Mouse (Mus musculus) MEL (cell line): Measurements from ENCODE around the gene Sec22b. TPM values are rescaled to one million over a fixed set of nuclear protein-coding genes. Genes with fewer than 3 reads are reported as not detected.

ENCODE experiments used
- DNase-seq: peaks from one replicate; pipeline ENCODE4 v3.0.0; 2011; ENCODE audit warnings: low read depth, low spot score
- H3K27ac ChIP-seq: 2 replicates; pipeline ENCODE4 v1.5.1; 2012; ENCODE audit warnings: low read depth, mild to moderate bottlenecking, control low read depth, low read length, moderate library complexity; ENCODE audit not compliant: control insufficient read depth
- H3K27me3 ChIP-seq, 2 experiments: fragments of 150-350 bp in 1 of 2; sonication (generic) in 1 of 2; 2 replicates each; pipeline ENCODE4 v1.6.1; 2012; ENCODE audit warnings: low read length in 2 of 2, mild to moderate bottlenecking in 2 of 2, improper control_type of control experiment in 1 of 2, moderate library complexity in 1 of 2; ENCODE audit not compliant: insufficient read depth in 2 of 2, control insufficient read depth in 1 of 2
- H3K36me3 ChIP-seq, 2 experiments: 2 replicates each; pipeline ENCODE4 v1.6.1; 2012 to 2014; ENCODE audit warnings: low read length in 2 of 2, improper control_type of control experiment in 1 of 2, inconsistent platforms in 1 of 2, mild to moderate bottlenecking in 1 of 2; ENCODE audit not compliant: insufficient read depth in 2 of 2, control insufficient read depth in 1 of 2
- H3K4me1 ChIP-seq, 2 experiments: fragments of 150-350 bp in 1 of 2; sonication (generic) in 1 of 2; 2 replicates each; pipeline ENCODE4 v1.6.1; 2012; ENCODE audit warnings: low read length in 2 of 2, improper control_type of control experiment in 1 of 2, mild to moderate bottlenecking in 1 of 2; ENCODE audit not compliant: insufficient read depth in 2 of 2, control insufficient read depth in 1 of 2
- H3K4me3 ChIP-seq, 2 experiments: fragments of 150-350 bp in 1 of 2; sonication (generic) in 1 of 2; 2 replicates each; pipeline ENCODE4 v1.5.1; 2012; ENCODE audit warnings: low read depth in 2 of 2, low read length in 2 of 2, mild to moderate bottlenecking in 2 of 2, moderate library complexity in 2 of 2, control low read depth in 1 of 2, improper control_type of control experiment in 1 of 2; ENCODE audit not compliant: control insufficient read depth in 1 of 2, insufficient read depth in 1 of 2
- H3K79me2 ChIP-seq: 2 replicates; pipeline ENCODE4 v1.6.1; 2012; ENCODE audit warnings: mild to moderate bottlenecking, low read length, moderate library complexity; ENCODE audit not compliant: control insufficient read depth, poor library complexity, insufficient read depth
- H3K9ac ChIP-seq: 2 replicates; pipeline ENCODE4 v1.6.1; 2012; ENCODE audit warnings: low read depth, mild to moderate bottlenecking, control low read depth, low read length, moderate library complexity; ENCODE audit not compliant: control insufficient read depth, poor library complexity, severe bottlenecking
- H3K9me3 ChIP-seq: fragments of 150-350 bp; sonication (generic); replicated peaks from 2 replicates; pipeline ENCODE4 v1.6.1; 2012; ENCODE audit warnings: mild to moderate bottlenecking, low read length, improper control_type of control experiment, moderate library complexity; ENCODE audit not compliant: insufficient read depth
- CTCF ChIP-seq, 3 experiments: IDR thresholded peaks in 2 of 3; conservative IDR thresholded peaks in 1 of 3; 2 replicates each; pipeline ENCODE4 v1.5.1; 2011 to 2012; ENCODE audit warnings: low read length in 3 of 3, low read depth in 2 of 3, mild to moderate bottlenecking in 2 of 3, improper control_type of control experiment in 1 of 3, inconsistent platforms in 1 of 3, mixed read lengths in 1 of 3, moderate library complexity in 1 of 3; ENCODE audit not compliant: control insufficient read depth in 1 of 3, insufficient read depth in 1 of 3, poor library complexity in 1 of 3, severe bottlenecking in 1 of 3
- E2F4 ChIP-seq: IDR thresholded peaks from 2 replicates; pipeline ENCODE4 v1.6.1; 2011; ENCODE audit warnings: low read depth, low read length, improper control_type of control experiment, borderline replicate concordance
- ELF1 ChIP-seq: IDR thresholded peaks from 2 replicates; pipeline ENCODE4 v1.6.1; 2014; ENCODE audit warnings: low read depth, mild to moderate bottlenecking, inconsistent platforms, low read length, improper control_type of control experiment, moderate library complexity
- EP300 ChIP-seq, 2 experiments: IDR thresholded peaks; 2 replicates each; pipeline ENCODE4 v1.6.1; 2011; ENCODE audit warnings: improper control_type of control experiment in 2 of 2, low read length in 2 of 2, low read depth in 1 of 2, mild to moderate bottlenecking in 1 of 2
- ETS1 ChIP-seq: IDR thresholded peaks from 2 replicates; pipeline ENCODE4 v1.6.1; 2012; ENCODE audit warnings: low read depth, mild to moderate bottlenecking, inconsistent platforms, low read length, improper control_type of control experiment, moderate library complexity
- GATA1 ChIP-seq: IDR thresholded peaks from 2 replicates; pipeline ENCODE4 v1.6.1; 2011; ENCODE audit warnings: low read depth, low read length, improper control_type of control experiment
- MAX ChIP-seq: IDR thresholded peaks from 2 replicates; pipeline ENCODE4 v1.6.1; 2011; ENCODE audit warnings: low read length, improper control_type of control experiment
- MAZ ChIP-seq: IDR thresholded peaks from 2 replicates; pipeline ENCODE4 v1.6.1; 2012; ENCODE audit warnings: low read depth, mild to moderate bottlenecking, inconsistent platforms, low read length, improper control_type of control experiment
- MEF2A ChIP-seq: IDR thresholded peaks from 2 replicates; pipeline ENCODE4 v1.6.1; 2014; ENCODE audit warnings: low read depth, mild to moderate bottlenecking, inconsistent platforms, low read length, improper control_type of control experiment; ENCODE audit not compliant: poor library complexity, insufficient replicate concordance, severe bottlenecking; ENCODE audit errors: extremely low read depth
- MYC ChIP-seq: IDR thresholded peaks from 2 replicates; pipeline ENCODE4 v1.6.1; 2011; ENCODE audit warnings: low read depth, mild to moderate bottlenecking, low read length, improper control_type of control experiment, moderate library complexity
- NRF1 ChIP-seq: IDR thresholded peaks from 2 replicates; pipeline ENCODE4 v1.6.1; 2014; ENCODE audit warnings: low read depth, mild to moderate bottlenecking, inconsistent platforms, low read length, improper control_type of control experiment, moderate library complexity; ENCODE audit not compliant: poor library complexity, insufficient read depth, severe bottlenecking
- POLR2AphosphoS5 ChIP-seq: IDR thresholded peaks from 2 replicates; pipeline ENCODE4 v1.6.1; 2012; ENCODE audit warnings: low read depth, borderline replicate concordance, mild to moderate bottlenecking, inconsistent platforms, low read length, moderate library complexity, mixed read lengths
- RCOR1 ChIP-seq: IDR thresholded peaks from 2 replicates; pipeline ENCODE4 v1.6.1; 2012; ENCODE audit warnings: low read depth, mild to moderate bottlenecking, inconsistent platforms, low read length, improper control_type of control experiment
- TBP ChIP-seq: IDR thresholded peaks from 2 replicates; pipeline ENCODE4 v1.8.0; 2011; ENCODE audit warnings: low read depth, low read length, improper control_type of control experiment
- TCF12 ChIP-seq: IDR thresholded peaks from 2 replicates; pipeline ENCODE4 v1.6.1; 2014; ENCODE audit warnings: low read depth, mild to moderate bottlenecking, inconsistent platforms, low read length, improper control_type of control experiment, moderate library complexity
- USF1 ChIP-seq: IDR thresholded peaks from 2 replicates; pipeline ENCODE4 v1.6.1; 2014; ENCODE audit warnings: low read depth, mild to moderate bottlenecking, inconsistent platforms, low read length, improper control_type of control experiment, moderate library complexity
- ZKSCAN1 ChIP-seq: IDR thresholded peaks from 2 replicates; pipeline ENCODE4 v1.6.1; 2012; ENCODE audit warnings: low read depth, mild to moderate bottlenecking, inconsistent platforms, low read length, improper control_type of control experiment, moderate library complexity
- ZMIZ1 ChIP-seq: IDR thresholded peaks from 2 replicates; pipeline ENCODE4 v1.6.1; 2012; ENCODE audit warnings: low read depth, mild to moderate bottlenecking, inconsistent platforms, low read length, improper control_type of control experiment, moderate library complexity
- polyA plus RNA-seq, 2 experiments: library from polyadenylated mRNA; stranded (reverse) in 1 of 2; unstranded in 1 of 2; fragments of >175 nt in 1 of 2; fragments of >200 nt in 1 of 2; gene quantifications; 2 replicates each; pipeline versions ENCODE4 v1.2.1 to v1.2.4; 2012; ENCODE audit warnings: low replicate concordance in 2 of 2, low read depth in 1 of 2; ENCODE audit not compliant: insufficient read length in 2 of 2, insufficient read depth in 1 of 2, missing spikeins in 1 of 2
- total RNA-seq: library from RNA; depleted of rRNA; stranded (reverse); fragments of 300-350 nt; gene quantifications from 2 replicates; pipeline ENCODE4 v1.2.3, GENCODE M21; 2012

Sec22b gene
- total and polyA plus RNA-seq, 3 experiments, result 36.8 to 43.3 TPM; not detected in 1

- no peaks in the 10 kb centered on the region for H3K9me3 ChIP-seq
- H3K27me3 ChIP-seq, result no peaks in the 10 kb centered on the region
- no peak overlapping the region for H3K27ac ChIP-seq
- DNase-seq, result peak; percentile 74
- H3K9ac ChIP-seq, result no peak overlapping the region
- peaks cover 5 to 24% of the 10 kb centered on the region in 2 experiments for H3K4me1 ChIP-seq
- H3K79me2 ChIP-seq, result no peaks in the 10 kb centered on the region
- TF ChIP-seq USF1, result peak; percentile 66; the same call in 1 of the 2 replicates
- TF ChIP-seq MAX, result peak; percentile 76
- TF ChIP-seq TBP, result no peak
- no peak for TF ChIP-seq TCF12
- no peak for TF ChIP-seq POLR2AphosphoS5
- TF ChIP-seq GATA1, result no peak
- peak; percentile 46; the same call in 1 of the 2 replicates for TF ChIP-seq MYC
- H3K4me3 ChIP-seq, result no peak overlapping the region
- peaks cover 0 to 15% of the 10 kb centered on the region in 2 experiments; a peak in 2 of 4 replicates for H3K36me3 ChIP-seq
These were observed 66.6 kb downstream of the Sec22b start for GRCm38 (mm10) chr3:97967627-97968026.

- H3K79me2 ChIP-seq, result no peaks in the 10 kb centered on the region
- peaks cover 0 to 15% of the 10 kb centered on the region in 2 experiments; a peak in 2 of 4 replicates for H3K36me3 ChIP-seq
- TF ChIP-seq TCF12 (peak; percentile 71), MEF2A (no peak), EP300 (IDR thresholded peaks at IDR 0.05; ENCODE audit: low read depth in 1 of 2, low read length in 2 of 2) (peak; percentile 70 to 76), ETS1 (0 out of 2 replicates have a peak, but pooled peaks have one; percentile 16), ZMIZ1 (no peak), RCOR1 (peak; percentile 58; the same call in 1 of the 2 replicates), GATA1 (peak; percentile 85), ELF1 (no peak)
- H3K27me3 ChIP-seq, result no peaks in the 10 kb centered on the region
- DNase-seq, result peak; percentile 54
- no peaks in the 10 kb centered on the region for H3K9me3 ChIP-seq
- H3K9ac ChIP-seq, result no peak overlapping the region
- H3K4me1 ChIP-seq, result peaks cover 5 to 24% of the 10 kb centered on the region in 2 experiments
- H3K4me3 ChIP-seq, result no peak overlapping the region
- peak overlapping the region; percentile 31; the same call in 1 of the 2 replicates for H3K27ac ChIP-seq
These were observed 67.2 kb downstream of the Sec22b start for GRCm38 (mm10) chr3:97968191-97968590.

GRCm38 (mm10) chr3:97969019-97969418 lies 68.0 kb downstream of the Sec22b start:
- no peaks in the 10 kb centered on the region for H3K9me3 ChIP-seq
- H3K36me3 ChIP-seq, result peaks cover 0 to 15% of the 10 kb centered on the region in 2 experiments; a peak in 2 of 4 replicates
- H3K4me3 ChIP-seq, result no peak overlapping the region
- TF ChIP-seq MAZ (no peak), EP300 (IDR thresholded peaks at IDR 0.05; ENCODE audit: low read depth in 1 of 2, low read length in 2 of 2) (peak; percentile 36 to 46; a peak in 2 of 4 replicates), MEF2A (no peak), CTCF (IDR thresholded peaks at IDR 0.05 in 2 of 3, conservative IDR thresholded peaks at IDR 0.05 in 1 of 3; ENCODE audit: control insufficient read depth in 1 of 3, insufficient read depth in 1 of 3, low read depth in 2 of 3, low read length in 3 of 3, poor library complexity in 1 of 3, severe bottlenecking in 1 of 3) (no peak), USF1 (no peak), GATA1 (peak; percentile 56), TCF12 (0 out of 2 replicates have a peak, but pooled peaks have one; percentile 8), NRF1 (no peak), ZMIZ1 (no peak), E2F4 (no peak), ZKSCAN1 (no peak)
- no peak overlapping the region for H3K9ac ChIP-seq
- peak overlapping the region; percentile 19 for H3K27ac ChIP-seq
- peaks cover 5 to 24% of the 10 kb centered on the region in 2 experiments for H3K4me1 ChIP-seq
- DNase-seq, result peak; percentile 48
- H3K27me3 ChIP-seq, result no peaks in the 10 kb centered on the region
- no peaks in the 10 kb centered on the region for H3K79me2 ChIP-seq
